Mouse (Mus musculus) ES-Bruce4 (cell line): ENCODE measurements around the gene Glod5.
"Not testable (repeated sequence)": the region's sequence is repeated elsewhere in the genome, so short reads cannot be mapped to it uniquely, and the experiment has no call there.

Experiments
- CTCF ChIP-seq: IDR thresholded peaks from one replicate; pipeline ENCODE4 v1.8.1; 2011; ENCODE audit warnings: low read depth, low read length
- EP300 ChIP-seq: IDR thresholded peaks from 2 replicates; pipeline ENCODE4 v1.6.1; 2011; ENCODE audit warnings: low read depth, low read length; ENCODE audit not compliant: insufficient read depth
- POLR2A ChIP-seq: IDR thresholded peaks from one replicate; pipeline ENCODE4 v1.8.1; 2011; ENCODE audit warnings: low read length; ENCODE audit not compliant: insufficient read depth

DNA sequence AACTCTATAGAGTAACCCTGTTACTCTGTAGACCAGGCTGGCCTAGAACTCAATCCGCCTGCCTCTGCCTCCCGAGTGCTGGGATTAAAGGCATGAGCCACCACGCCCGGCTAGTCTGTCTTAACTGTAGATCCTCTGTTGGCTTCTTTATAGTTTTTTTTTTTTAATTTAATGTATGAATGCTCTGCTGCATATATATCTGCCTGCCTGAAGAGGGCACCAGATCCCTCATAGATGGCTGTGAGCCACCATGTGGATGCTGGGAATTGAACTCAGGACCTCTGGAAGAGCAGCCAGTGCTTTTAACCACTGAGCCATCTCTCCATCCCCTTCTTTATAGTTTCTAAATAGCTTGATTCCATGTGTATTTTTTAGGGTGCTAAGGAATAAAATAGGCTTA, 8.9 kb downstream of the Glod5 start:
- TF ChIP-seq CTCF, POLR2A, EP300: not testable (repeated sequence)
